9 mouse cellular contexts compared by ENCODE assay signal in genomic region chr14:121521709-121522108, GRCm38 (mm10). TPM values are rescaled to one million over a fixed set of nuclear protein-coding genes. Genes with fewer than 3 reads are reported as not detected.
DNase-seq lines count a peak whose midpoint lies in the region; ATAC-seq and TF ChIP-seq lines count a peak whose summit lies in the region.
"Had no signal": no experiment of that assay in that cellular context is flagged by ENCODE, and none has a peak within 500 bp of the region (broad histone marks: within the 10 kb centered on the region; RNA-seq: fewer than 3 reads in every experiment).

No protein-coding gene starts in this region.

- H3K9me3 ChIP-seq in MEL (replicated peaks; ENCODE audit: insufficient read depth, low read length): no peaks in the 10 kb centered on the region
- H3K9me3 ChIP-seq in heart, embryonic 12.5 days (replicated peaks): no peaks in the 10 kb centered on the region
- H3K9me3 ChIP-seq: lung, embryonic 15.5 days had no signal

- WGBS in heart, embryonic 12.5 days: 45% methylated on average over 4 of the region's 4 CpGs

- H3K27ac ChIP-seq in MEL (ENCODE audit: control insufficient read depth, low read depth, low read length): peak overlapping the region; percentile 3; the same call in 1 of the 2 replicates
- peak overlapping the region; percentile 58 for H3K27ac ChIP-seq in heart, embryonic 12.5 days (ENCODE audit: poor library complexity, severe bottlenecking)
- H3K27ac ChIP-seq: lung, embryonic 15.5 days had no signal

- H3K4me1 ChIP-seq in MEL (ENCODE audit: control insufficient read depth in 1 of 2, insufficient read depth in 2 of 2, low read length in 2 of 2): peaks cover 9 to 25% of the 10 kb centered on the region in 2 experiments
- peaks cover 22% of the 10 kb centered on the region for H3K4me1 ChIP-seq in heart, embryonic 12.5 days (replicated peaks)

- no peaks in the 10 kb centered on the region for H3K79me2 ChIP-seq in MEL (ENCODE audit: control insufficient read depth, insufficient read depth, low read length, poor library complexity)

- TF ChIP-seq RAD21 in MEL (IDR thresholded peaks at IDR 0.05; ENCODE audit: low read depth, low read length): no peak

- peaks cover 0 to 20% of the 10 kb centered on the region in 2 experiments; a peak in 2 of 4 replicates for H3K36me3 ChIP-seq in MEL (ENCODE audit: control insufficient read depth in 1 of 2, insufficient read depth in 2 of 2, low read length in 2 of 2)
- H3K36me3 ChIP-seq in heart, embryonic 12.5 days: no peaks in the 10 kb centered on the region
- H3K36me3 ChIP-seq: lung, embryonic 15.5 days had no signal

- 0 out of 2 replicates have a peak overlapping the region, but pooled peaks have one; percentile 8 for H3K4me2 ChIP-seq in heart, embryonic 12.5 days
- H3K4me2 ChIP-seq: lung, embryonic 15.5 days had no signal

- no peak for TF ChIP-seq POLR2A in MEL (IDR thresholded peaks at IDR 0.05; ENCODE audit: control insufficient read depth in 1 of 2, insufficient read depth in 1 of 2, low read depth in 1 of 2, low read length in 2 of 2, poor library complexity in 1 of 2)

- TF ChIP-seq CTCF in MEL (IDR thresholded peaks at IDR 0.05 in 2 of 3, conservative IDR thresholded peaks at IDR 0.05 in 1 of 3; ENCODE audit: control insufficient read depth in 1 of 3, insufficient read depth in 1 of 3, low read depth in 2 of 3, low read length in 3 of 3, poor library complexity in 1 of 3, severe bottlenecking in 1 of 3): no peak

- peak; percentile 61 for ATAC-seq in heart, embryonic 12.5 days (ENCODE audit: insufficient number of reproducible peaks, low FRiP score)

- peak overlapping the region; percentile 7 to 65; a peak in 3 of 4 replicates for H3K4me3 ChIP-seq in MEL (ENCODE audit: control insufficient read depth in 1 of 2, insufficient read depth in 1 of 2, low read depth in 2 of 2, low read length in 2 of 2)
- H3K4me3 ChIP-seq in heart, embryonic 12.5 days: no peak overlapping the region
- H3K4me3 ChIP-seq: lung, embryonic 15.5 days had no signal

- peak; percentile 84 to 85 for DNase-seq in cerebellum, postnatal 14 days
- DNase-seq in cerebellum, adult 9-11 months: no peak
- DNase-seq in MEL (ENCODE audit: low read depth, low spot score): peak; percentile 94
- peak; percentile 66 for DNase-seq in kidney, postnatal 14 days
- DNase-seq in urinary bladder, postnatal 14 days (ENCODE audit: low spot score): no peak
- no peak for DNase-seq in thymus, postnatal 14 days
- DNase-seq in left cerebral cortex, postnatal 25 days (ENCODE audit: low spot score in 2 of 2): no peak

- H3K9ac ChIP-seq in MEL (ENCODE audit: control insufficient read depth, low read depth, low read length, poor library complexity, severe bottlenecking): no peak overlapping the region
- no peak overlapping the region for H3K9ac ChIP-seq in heart, embryonic 12.5 days
- H3K9ac ChIP-seq: lung, embryonic 15.5 days had no signal

- TF ChIP-seq EP300 in MEL (IDR thresholded peaks at IDR 0.05; ENCODE audit: low read depth in 1 of 2, low read length in 2 of 2): peak; percentile 73 to 88

- intact Hi-C loops in left cerebral cortex, postnatal 25 days (cut with DNase I): no loop called here

- no peaks in the 10 kb centered on the region for H3K27me3 ChIP-seq in MEL (ENCODE audit: control insufficient read depth in 1 of 2, insufficient read depth in 2 of 2, low read length in 2 of 2)
- H3K27me3 ChIP-seq in heart, embryonic 12.5 days (replicated peaks): 0 out of 2 replicates have a peak, but pooled peaks cover 3% of the 10 kb centered on the region
- H3K27me3 ChIP-seq: lung, embryonic 15.5 days had no signal

TF ChIP-seq in MEL, 35 proteins besides CTCF, POLR2A, EP300 and RAD21:
- TF ChIP-seq MAX (IDR thresholded peaks at IDR 0.05; ENCODE audit: low read length) (no peak), CHD1 (IDR thresholded peaks at IDR 0.05; ENCODE audit: low read depth, low read length) (no peak), USF1 (IDR thresholded peaks at IDR 0.05; ENCODE audit: low read depth, low read length) (no peak), JUND (IDR thresholded peaks at IDR 0.05; ENCODE audit: low read depth, low read length) (no peak), TAL1 (IDR thresholded peaks at IDR 0.05; ENCODE audit: low read length) (peak; percentile 62), GABPA (IDR thresholded peaks at IDR 0.05; ENCODE audit: low read depth, low read length) (no peak), ELF1 (IDR thresholded peaks at IDR 0.05; ENCODE audit: low read depth, low read length) (no peak), TBP (IDR thresholded peaks at IDR 0.05; ENCODE audit: low read depth, low read length) (no peak), ZMIZ1 (IDR thresholded peaks at IDR 0.05; ENCODE audit: low read depth, low read length) (no peak), MXI1 (IDR thresholded peaks at IDR 0.05; ENCODE audit: low read depth, low read length) (no peak; the same call in 1 of the 2 replicates), MAZ (IDR thresholded peaks at IDR 0.05; ENCODE audit: low read depth, low read length) (no peak), TCF12 (IDR thresholded peaks at IDR 0.05; ENCODE audit: low read depth, low read length) (peak; percentile 73), SIN3A (IDR thresholded peaks at IDR 0.05; ENCODE audit: low read length) (no peak), ZKSCAN1 (IDR thresholded peaks at IDR 0.05; ENCODE audit: low read depth, low read length) (no peak), ZNF384 (IDR thresholded peaks at IDR 0.05; ENCODE audit: low read depth, low read length) (no peak), MAFK (IDR thresholded peaks at IDR 0.05; ENCODE audit: borderline replicate concordance, low read depth, low read length) (peak; percentile 38; the same call in 1 of the 2 replicates), MYB (IDR thresholded peaks at IDR 0.05; ENCODE audit: low read depth, low read length) (no peak), MEF2A (IDR thresholded peaks at IDR 0.05; ENCODE audit: extremely low read depth, insufficient replicate concordance, low read depth, low read length, poor library complexity, severe bottlenecking) (peak; percentile 99), MYC (IDR thresholded peaks at IDR 0.05; ENCODE audit: low read depth, low read length) (no peak), E2F4 (IDR thresholded peaks at IDR 0.05; ENCODE audit: borderline replicate concordance, low read depth, low read length) (no peak), GATA1 (IDR thresholded peaks at IDR 0.05; ENCODE audit: low read depth, low read length) (peak; percentile 79), POLR2AphosphoS2 (IDR thresholded peaks at IDR 0.05; ENCODE audit: low read length) (no peak), POLR2AphosphoS5 (IDR thresholded peaks at IDR 0.05; ENCODE audit: borderline replicate concordance, low read depth, low read length) (no peak), BHLHE40 (IDR thresholded peaks at IDR 0.05; ENCODE audit: borderline replicate concordance, low read depth, low read length) (peak; percentile 50; the same call in 1 of the 2 replicates), CHD2 (IDR thresholded peaks at IDR 0.05; ENCODE audit: low read length) (no peak), SMC3 (IDR thresholded peaks at IDR 0.05; ENCODE audit: low read depth, low read length) (no peak), ZC3H11A (IDR thresholded peaks at IDR 0.05; ENCODE audit: low read depth, low read length) (no peak), HCFC1 (IDR thresholded peaks at IDR 0.05; ENCODE audit: low read depth, low read length) (no peak), NRF1 (IDR thresholded peaks at IDR 0.05; ENCODE audit: insufficient read depth, low read depth, low read length, poor library complexity, severe bottlenecking) (no peak), RCOR1 (IDR thresholded peaks at IDR 0.05; ENCODE audit: low read depth, low read length) (peak; percentile 52), NELFE (IDR thresholded peaks at IDR 0.05; ENCODE audit: low read depth, low read length) (no peak), USF2 (IDR thresholded peaks at IDR 0.05; ENCODE audit: borderline replicate concordance in 1 of 2, insufficient read depth in 1 of 2, low read depth in 1 of 2, low read length in 2 of 2) (no peak), UBTF (IDR thresholded peaks at IDR 0.05; ENCODE audit: borderline replicate concordance, insufficient read depth, low read depth, low read length) (no peak), KAT2A (conservative IDR thresholded peaks at IDR 0.05; ENCODE audit: low read depth, low read length) (no peak), ETS1 (IDR thresholded peaks at IDR 0.05; ENCODE audit: low read depth, low read length) (peak; percentile 87)

RNA-seq across cellular contexts. Expression of gene Slc15a1, which starts 16.7 kb away (rescaled TPM):
- total RNA-seq in MEL (2012; rRNA removed): not detected in 2 replicates
- polyA plus RNA-seq in MEL (2012; ENCODE audit: insufficient read depth in 1 of 2, insufficient read length in 2 of 2, low read depth in 1 of 2, low replicate concordance in 2 of 2, missing spikeins in 1 of 2): not detected
- 0.13 TPM in 1 of 2 replicates, not detected in the other for polyA plus RNA-seq in heart, embryonic 12.5 days (2016; fragmentation: Nextera tagmentation; extraction: Ambion mirVana)
- total RNA-seq in left cerebral cortex, postnatal 25 days (2021): not detected

Comparison
In these comparisons a context has a peak if more than half of its experiments do, and no peak if none do; other contexts are left out.
1. DNase-seq: peak in cerebellum, postnatal 14 days (2 of 2), MEL (single experiment) and kidney, postnatal 14 days (single experiment); none in cerebellum, adult 9-11 months (single experiment), urinary bladder, postnatal 14 days (single experiment), thymus, postnatal 14 days (single experiment) and left cerebral cortex, postnatal 25 days (0 of 2).